Mouse (Mus musculus) left cerebral cortex, adult 8-10 months (tissue): ENCODE results near the gene Ehd4. TPM values are rescaled to one million over a fixed set of nuclear protein-coding genes. Genes with fewer than 3 reads are reported as not detected.

Experiments used
- DNase-seq, 2 experiments: peaks; one replicate each; pipeline ENCODE4 v3.0.0; 2022; ENCODE audit warnings: low spot score in 2 of 2
- total RNA-seq, 4 experiments: library from RNA; stranded (reverse); gene quantifications; 2 replicates each; pipeline ENCODE4 v1.2.4; 2022

The Ehd4 gene
- total RNA-seq, 4 experiments from 2014 or later, result 13.5 to 20.3 (median 16.0) TPM

DNA sequence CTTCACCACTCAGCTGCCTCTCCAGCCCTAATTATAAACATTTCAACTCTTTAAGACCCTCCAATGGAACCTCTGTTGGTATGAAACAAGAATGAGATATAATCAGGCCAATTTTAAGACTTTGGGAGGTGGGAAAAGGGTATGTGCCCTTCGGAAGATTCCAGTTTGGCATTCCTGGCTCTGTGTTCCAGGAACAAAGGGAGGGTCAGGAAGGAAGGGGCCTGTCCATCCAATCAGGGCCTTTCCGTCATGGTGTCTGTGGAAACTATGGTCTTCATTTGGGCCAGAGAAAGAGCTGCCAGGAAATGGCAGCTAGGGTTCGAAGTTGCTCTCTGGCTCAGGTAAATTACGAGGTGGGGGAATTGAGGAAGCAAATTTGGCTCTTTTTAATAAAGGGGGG lies 46.3 kb downstream of the Ehd4 start:
- no peak for DNase-seq

DNA sequence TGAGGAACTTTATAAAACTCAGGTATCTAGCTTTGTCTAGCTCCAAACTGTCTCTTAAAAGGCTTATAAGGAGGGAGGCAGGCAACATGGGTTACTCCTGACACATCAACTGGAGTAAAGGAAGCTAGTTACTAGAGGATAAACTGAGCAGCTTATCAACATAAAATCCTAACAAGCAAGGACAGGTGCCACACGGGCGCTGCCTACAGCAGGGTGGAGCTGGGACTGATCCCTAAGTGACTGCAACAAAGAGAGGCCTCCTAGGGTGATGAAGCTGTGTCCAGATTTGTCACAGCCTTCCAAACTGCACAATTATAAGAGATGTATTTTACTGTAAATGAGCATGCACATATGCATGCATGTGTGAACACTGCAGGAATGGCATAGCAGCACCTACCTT lies 47.0 kb downstream of the Ehd4 start:
- no peak for DNase-seq

DNA sequence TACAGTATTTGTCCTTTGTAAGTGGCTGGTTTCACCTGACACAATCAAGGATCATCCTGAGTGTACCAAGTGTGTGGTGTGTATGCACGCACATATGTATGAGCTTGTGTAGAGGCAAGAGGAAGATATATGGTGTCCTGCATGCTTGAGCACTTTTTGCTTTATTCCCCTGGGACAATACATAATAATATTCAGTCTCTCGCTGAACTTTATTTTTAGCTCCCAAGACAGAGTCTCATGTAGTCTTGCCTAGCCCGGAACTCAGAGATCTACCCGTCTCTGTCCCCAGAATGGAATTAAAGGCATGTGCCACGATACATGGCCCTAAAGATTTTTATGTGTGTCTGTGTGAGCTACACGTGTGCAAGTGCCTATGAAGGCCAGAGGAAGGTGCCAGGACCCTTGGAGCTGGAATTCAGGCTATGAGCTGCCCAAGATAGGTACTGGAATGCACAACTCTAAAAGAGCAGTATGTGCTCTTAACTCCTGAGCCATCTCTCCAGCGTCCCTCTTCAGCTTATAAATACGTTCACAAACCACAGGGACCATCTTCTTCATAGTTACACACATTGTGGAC lies 47.9 kb downstream of the Ehd4 start:
- no peak for DNase-seq

DNA sequence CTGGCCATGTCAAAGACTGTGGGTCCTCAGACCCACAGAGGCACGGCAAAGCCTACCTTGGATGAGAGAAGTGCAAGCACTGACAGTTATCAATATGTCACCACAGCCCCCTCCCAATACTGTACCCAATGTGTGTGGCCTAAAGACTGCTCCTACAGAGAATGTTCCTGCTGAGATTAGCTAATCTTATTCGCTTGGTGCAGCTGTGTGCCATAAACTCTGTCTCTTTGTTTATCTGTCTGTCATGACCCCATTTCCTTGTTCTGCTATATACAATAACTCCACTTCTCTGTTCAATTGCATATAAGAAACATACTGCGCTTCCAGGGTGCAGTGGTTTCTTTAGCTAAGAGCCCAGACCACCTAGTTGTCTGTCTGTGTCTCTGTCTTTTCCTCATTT lies 48.5 kb downstream of the Ehd4 start:
- DNase-seq, result no peak

DNA sequence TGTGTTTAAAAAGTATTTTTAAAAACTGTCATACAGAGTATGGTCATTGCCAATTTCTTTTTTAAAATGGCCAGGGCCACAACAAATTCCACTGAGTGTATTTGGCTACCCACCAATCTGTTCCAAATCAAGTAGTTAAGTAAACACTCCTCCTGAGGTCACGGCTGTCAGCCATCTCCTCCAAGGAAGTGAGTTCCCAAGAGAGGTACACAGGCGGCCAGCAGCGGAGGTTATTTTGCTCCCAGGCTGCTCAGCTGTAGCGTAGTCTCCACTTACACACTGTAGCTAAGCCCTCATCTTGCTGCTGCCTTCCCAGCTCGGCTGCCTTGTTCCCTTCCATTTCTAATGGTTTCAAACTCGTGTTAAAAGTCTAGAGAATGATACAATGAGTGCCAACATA lies 51.5 kb downstream of the Ehd4 start:
- no peak for DNase-seq

DNA sequence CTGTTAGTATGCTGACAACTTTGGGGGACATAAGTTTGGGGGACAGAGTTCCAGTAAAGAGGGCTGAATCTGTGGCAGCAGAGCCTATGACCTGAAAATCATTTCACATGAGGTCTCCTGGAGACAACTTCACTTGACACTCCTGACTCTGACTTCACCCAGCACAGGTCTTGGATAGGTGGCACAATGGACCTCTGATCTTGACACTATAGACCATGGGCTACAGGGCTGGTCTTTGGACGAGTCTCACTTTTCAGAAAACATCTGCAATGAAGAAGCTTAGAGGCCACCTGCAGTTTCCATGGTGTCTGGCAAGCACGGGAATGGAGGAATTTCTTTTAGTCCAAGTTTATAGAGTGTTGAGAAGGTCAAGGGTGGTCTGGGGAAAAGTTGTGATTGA lies 52.0 kb downstream of the Ehd4 start:
- DNase-seq, result no peak

DNA sequence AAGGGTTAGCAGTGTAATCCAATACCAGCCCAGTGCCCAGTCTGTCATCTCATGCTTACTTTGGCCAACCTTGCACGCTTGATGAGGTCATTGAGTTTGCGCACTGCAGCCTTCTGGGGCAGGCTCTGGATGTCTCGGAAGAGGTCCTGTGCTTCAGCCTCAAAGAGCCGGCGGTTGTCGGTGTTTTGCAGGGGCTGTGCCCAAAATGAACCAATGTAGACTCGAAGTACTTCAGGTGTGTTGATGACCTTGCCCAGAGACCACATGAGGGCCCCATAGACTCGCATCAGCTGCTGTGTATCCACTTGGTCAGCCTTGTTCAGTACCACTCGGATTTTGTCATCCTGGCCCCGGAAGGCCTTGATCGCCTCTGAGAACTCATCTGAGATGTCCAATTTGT lies 52.4 kb downstream of the Ehd4 start:
- DNase-seq, result no peak

DNA sequence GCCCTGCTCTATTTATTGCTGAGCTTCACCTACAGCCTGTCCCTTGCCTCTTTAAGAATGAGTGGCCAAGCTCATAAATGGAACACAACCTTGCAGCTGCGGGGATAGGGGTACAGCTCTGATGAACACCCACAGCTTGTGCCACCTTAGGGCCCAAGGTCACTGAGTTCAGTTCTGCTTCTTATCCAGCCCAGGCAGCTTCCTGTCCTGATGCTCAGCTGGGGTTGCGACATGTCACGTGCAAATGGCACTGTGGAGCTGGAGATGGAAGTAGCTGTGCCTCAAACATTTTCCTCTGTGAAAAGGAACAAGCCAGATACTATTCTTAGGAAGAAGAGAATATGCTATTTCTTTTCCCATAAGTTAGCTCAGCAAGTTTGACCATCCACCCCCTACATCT lies 54.5 kb downstream of the Ehd4 start:
- DNase-seq, result no peak

DNA sequence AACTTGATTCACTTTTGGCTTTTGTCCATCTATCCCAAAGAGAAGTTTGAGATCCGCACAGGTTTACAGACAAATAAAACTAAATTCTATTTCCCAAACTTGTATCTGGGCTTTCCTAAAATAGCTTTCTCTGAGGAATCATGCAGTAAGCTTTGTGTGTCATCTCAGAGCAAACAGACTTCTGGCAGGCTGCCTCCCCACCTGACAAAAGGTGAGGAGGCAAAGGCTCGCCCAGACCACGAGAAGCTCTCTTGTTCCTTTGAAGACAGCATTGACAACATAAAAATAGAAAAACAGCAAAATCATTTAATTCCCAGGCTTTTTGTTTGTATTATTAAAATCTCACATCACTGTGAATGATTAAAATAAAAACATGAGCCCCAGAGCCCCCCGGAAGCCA lies 55.1 kb downstream of the Ehd4 start:
- DNase-seq, result no peak

DNA sequence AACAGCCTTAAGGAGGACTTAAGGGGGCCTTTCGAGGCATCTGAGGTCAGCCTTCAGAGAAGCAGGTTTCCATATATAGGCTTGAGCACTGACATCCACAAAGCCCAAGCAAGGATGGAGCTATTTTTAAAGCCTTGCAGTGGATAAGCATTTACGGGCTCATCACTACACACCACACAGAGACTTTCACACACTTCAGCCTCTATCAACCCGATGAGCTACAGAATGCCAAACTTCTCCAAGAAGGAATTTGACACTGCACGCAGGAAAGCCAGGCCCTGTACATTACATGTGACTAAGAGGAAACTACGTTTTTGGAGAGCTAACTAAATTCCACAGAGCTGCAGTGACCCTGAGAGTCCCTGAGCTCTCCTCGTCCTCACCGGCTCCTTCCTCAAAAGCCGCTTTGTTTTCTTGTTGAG lies 55.6 kb downstream of the Ehd4 start:
- DNase-seq, result no peak

DNA sequence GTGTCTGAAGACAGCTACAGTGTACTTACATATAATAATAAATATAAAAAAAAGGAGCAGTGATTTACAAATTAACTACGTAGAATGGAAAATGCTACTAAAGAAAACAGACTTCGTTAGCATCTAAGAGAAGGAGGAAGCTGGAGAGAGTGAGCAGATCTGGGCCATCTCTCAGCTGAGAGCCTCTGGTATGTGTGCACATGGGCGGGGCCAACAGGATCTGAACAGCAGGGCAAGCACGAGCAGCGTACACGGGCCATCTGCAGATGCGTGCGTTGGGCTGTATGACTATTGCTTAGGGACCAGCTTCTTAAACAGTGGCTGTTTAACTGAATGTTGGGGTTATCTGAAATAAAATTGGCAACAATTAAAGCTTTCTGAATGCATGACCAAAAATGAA lies 56.5 kb downstream of the Ehd4 start:
- DNase-seq, result no peak

DNA sequence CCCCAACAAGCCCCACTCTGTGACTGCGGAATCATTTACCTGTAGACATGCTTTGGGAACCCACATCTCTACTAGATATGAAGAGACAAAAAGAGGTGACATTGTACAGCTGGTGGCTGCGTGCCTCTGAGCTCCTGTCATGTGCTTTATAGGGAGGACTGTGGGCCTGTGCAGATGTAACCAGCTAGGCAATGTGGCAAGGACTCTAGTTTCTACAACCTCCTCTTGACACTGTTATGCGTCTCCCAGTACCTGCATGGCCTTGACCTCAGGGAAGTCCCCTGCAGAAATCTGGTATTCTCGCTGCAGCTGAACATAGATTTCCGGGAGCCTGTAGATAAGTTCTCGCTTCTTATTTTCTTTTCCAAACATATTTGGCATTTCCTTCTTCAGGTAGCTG lies 57.7 kb downstream of the Ehd4 start:
- no peak for DNase-seq

DNA sequence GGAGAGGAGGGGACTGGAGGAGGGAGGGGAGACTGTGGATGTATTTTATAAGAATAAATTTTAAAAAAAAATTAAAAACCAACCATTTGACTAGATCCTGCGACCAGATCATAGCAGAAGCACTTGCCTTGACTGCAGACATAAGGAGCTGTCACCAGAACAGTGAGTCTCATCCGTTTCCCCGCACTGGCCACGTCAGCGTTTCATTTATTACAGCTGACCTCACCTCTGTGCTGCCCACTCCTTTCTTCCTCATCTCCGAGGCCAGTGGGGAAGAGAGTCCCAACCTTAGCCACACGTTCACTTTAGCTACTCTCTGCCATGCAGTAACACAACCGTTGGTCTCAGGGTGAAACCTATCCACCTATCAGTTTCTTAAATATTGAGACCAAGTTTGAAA lies 58.2 kb downstream of the Ehd4 start:
- no peak for DNase-seq

DNA sequence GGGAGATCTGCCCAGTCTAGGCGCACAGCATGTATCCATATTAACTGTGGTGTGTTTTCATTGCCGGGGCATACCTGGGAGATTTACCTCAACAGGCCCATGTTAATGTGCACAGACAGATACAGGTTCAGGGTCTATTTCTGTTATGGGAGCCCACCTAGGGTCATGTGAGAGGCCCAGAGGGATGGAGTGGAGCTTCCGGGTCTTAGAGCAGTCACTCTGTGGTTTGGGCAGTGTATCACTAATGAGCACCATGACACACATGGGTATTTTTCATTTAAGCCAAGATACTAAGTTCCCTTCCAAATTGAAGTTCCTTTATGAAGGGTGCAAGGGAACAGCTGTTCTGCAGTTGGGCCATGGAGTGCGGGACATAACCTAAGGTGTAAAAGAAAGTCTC lies 59.2 kb downstream of the Ehd4 start:
- DNase-seq, result no peak

DNA sequence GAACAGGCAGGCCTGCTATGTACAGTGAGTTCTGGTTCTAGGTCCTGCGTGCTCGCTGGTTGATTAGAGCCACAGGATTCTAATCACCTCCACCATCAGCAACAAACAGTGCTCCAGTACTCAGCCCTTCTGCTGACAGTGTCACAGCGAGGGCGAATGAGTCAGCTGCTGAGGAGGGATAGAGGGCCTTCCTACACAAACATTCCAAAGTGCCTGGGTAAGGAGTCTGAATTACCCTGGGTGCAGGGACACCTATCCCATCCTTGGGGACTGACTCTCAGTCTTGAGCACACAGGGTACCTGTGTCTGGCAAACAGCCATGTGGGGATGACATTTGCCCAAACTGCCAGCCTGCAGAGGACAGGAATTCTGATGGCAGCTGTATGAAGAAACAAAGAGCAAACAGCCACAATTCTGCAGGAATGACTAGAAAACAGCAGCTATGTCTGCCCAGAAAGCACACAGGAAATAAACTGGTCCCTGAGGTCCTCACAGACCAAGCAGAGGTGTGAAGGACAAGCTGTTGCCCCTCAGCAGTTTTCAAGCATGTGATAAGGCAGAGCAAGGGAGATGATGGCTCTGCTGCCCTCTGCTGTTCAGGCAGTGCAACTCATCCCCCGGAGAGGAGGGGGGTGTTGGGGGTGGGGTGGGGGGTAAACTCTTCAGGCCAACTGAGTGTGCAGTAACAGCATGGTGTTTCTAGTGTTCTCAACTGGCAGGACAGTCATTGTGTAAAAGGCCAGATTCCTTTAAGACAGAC lies 60.6 kb downstream of the Ehd4 start:
- no peak for DNase-seq

DNA sequence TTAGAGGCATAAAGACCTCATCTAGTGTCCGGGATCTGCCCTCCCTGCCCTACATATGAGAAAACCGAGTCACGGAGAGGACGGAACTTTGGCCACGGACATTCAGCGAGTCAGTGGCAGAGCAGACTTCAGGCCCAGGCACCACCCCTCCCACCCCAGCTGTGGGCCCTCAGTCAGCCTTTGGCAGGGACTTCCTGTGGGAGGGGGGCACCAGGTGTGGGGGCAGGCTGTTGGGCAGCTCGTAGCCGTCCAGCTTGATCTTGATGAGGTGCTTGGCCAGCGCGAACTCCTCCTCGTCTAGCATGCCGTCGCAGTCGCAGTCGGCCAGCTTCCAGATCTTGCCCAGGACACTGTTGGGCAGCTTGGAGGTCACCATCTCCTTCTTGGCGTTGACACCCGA lies 63.4 kb downstream of the Ehd4 start:
- no peak for DNase-seq

DNA sequence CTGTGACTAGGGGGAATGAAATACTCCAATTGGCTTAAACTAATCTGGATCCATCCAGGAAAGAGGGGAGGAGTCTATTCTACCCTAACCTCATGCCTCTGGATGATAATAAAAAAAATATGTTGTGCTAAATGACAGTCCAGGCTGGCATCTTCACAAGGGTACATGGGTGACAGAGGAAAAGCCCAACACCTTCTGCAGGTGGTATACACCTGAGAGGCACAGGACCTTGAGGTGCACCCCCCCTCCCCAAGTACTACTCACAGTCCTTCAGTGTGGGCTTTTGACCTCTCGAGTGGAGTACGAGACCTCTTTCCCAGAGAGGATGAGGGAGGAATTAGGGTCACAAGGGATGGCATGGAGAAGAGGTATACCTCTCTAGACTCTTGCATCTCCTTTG lies 66.5 kb downstream of the Ehd4 start:
- DNase-seq, result no peak

DNA sequence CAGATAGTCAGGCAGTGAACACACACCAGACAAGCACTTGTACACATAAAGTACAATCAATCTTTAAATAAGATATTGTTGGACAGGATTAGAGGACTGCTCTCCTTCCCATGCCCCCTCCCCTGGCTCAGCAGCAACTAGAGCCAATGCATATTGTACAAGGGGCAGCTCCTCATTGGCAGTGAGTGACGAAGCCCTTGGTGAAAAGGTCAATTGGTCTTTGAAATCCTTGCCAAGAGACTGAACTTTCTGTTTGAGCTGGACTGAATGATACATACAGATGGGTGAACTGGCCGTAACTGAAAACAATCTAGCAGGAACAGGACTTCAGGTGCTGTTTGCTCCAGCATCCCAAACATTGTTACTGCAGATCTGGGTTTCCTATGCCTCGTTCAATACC lies 67.0 kb downstream of the Ehd4 start:
- no peak for DNase-seq

DNA sequence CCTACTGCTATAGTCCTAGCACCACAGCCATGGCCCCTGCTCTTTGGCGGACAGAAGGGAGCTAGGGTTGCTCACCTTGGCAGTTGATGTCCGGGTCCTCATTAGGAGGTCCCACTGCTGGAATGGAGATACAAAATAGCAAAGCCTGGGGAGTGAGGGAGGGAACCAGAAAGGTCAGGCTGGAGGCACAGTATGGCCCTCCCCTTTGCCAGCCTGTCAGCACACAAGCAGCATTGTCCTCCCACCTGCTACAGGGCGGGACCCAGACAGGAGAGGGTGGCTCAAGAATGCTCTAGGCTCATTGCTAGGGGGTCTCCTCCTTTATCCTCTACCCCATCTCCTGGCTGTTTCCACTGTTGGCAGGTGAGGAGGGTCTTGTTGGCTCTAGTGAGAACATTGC lies 68.4 kb downstream of the Ehd4 start:
- DNase-seq, result no peak

DNA sequence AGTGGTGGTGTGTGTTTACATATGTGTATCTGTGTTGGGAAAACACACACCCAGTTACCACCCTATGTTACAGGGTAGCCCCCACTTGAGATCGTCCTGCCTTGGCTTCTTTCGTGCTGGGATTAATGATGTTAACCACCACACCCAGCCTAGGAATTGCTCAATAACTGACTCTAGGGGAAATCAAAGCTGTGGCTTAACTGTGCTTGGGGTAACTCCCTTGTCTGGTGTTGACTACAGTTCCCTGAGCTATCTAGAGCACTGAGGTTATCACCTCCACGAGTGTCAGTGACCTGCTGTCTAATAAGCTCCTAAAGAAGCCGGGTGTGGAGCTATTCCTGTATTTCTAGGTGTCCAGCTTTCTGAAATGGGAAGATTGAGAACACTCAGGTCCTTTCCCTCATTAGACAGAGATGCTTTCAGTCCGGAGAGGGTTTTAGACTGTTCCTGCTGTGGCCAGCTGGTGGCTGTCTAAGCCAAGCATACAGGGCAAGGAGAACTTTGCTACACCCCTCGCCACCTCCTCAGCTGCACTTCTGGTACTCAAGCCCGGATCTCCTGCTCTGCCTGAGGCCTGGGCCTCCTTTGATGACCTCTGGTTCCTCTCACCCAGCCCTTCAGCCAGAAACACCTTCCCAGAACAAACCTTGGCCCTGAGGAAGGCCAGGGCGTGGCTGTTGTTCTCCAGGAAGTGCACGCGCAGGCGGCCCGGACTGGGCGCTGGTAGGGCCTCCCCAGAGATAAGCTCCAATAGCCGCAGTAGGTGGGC lies 69.6 kb downstream of the Ehd4 start:
- DNase-seq, result no peak

DNA sequence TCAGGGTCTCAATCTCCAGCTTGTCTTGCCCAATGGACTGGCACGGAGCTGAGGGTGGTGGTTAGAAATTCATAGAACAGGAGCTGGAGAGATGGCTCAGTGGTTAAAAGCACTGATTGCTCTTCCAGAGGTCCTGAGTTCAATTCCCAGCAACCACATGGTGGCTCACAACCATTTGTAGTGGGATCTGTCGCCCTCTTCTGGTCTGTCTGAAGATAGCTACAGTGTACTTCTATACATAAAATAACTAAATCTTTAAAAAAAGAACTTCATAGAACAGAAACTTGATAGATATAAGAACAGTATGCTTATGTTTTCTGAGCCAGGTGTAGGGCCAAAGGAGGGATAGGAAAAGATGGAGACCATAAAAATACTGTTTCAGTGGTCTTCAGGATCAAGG lies 72.0 kb downstream of the Ehd4 start:
- no peak for DNase-seq

DNA sequence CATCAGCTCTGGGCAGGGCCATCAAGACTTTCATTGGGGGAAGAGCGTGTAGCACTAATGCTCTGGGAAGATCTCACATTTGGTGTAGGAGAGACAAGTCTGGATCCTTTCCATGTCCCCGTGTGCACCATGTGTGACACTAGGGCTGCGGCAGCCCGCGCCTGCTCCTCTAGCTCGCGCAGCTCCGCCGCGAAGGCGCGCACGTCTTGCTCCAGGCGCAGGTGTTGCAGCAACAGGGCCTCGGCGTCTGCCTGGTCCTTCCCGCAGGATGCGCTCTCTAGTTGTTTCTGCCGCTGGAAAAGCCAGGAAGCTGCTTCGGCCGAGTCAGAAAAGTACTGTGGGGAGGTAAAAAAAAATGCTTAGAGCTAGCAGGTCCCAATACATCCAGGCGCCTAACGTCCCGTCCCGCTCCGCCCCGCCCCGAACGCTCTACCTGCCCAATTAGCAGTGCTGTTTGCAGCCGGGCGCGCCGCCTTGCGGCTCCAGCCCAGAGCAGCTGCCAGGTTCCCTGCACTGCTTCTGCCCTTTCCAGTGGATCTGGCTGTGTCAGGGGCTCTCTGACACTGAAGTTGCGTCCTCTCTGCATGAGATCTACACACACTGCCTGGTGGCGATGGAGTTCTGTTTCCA lies 78.2 kb downstream of the Ehd4 start:
- peak in 1 of 2 experiments; percentile 44 for DNase-seq
